Mouse (Mus musculus): Measurements from ENCODE around the gene Zfp553.

Gene Zfp553

GRCm38 (mm10) chr7:127273925-127274789 is 41.3 kb downstream of the Zfp553 start, which contains the start of gene Sephs2:
Gene Sephs2 (minus strand): TSS chr7:127274055.
- DNase-seq: peak; percentile 92

- no peak for DNase-seq
Measured at GRCm38 (mm10) chr7:127276519-127276961, 43.7 kb downstream of the Zfp553 start.

DNA sequence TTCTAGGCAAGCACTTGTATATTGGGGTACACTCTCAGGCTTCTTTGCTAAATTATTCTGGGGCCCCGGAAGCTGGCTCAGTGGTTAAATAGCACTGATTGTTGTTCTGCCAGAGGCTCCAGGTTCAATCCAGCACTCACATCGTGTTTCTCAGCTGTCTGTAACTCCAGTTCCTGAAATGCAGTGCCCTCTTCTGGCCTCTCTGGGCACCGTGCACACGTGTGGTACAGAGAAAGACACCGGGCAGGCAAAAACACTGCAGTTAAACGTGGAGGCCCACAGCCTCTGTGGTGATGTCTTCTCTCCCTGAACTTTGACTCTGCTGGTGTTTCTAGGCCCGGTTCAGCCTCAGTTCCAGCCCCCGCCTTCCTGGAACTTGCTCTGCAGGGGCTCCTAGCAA is 45.5 kb downstream of the Zfp553 start:
- DNase-seq: no peak

GRCm38 (mm10) chr7:127280092-127280491 is 47.2 kb downstream of the Zfp553 start:
- DNase-seq: no peak

DNA sequence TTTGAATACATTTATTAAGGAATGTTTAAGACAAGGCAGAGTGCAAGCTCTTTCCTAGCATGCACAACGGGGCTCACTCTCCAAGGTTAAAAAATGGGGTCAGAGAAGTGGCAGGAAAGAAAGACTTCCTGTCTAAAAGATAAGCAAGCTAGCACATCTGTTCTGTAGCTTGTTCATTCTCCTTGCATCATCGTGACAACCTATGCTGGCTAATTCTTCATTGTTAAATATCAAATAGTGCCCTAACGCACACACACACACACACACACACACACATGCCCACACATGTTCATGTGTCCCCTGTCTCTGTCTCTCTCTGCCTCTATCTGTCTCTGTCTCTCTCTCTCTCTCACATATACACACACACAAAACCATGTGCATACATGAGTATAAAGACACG is 48.3 kb downstream of the Zfp553 start:
- DNase-seq: no peak

DNA sequence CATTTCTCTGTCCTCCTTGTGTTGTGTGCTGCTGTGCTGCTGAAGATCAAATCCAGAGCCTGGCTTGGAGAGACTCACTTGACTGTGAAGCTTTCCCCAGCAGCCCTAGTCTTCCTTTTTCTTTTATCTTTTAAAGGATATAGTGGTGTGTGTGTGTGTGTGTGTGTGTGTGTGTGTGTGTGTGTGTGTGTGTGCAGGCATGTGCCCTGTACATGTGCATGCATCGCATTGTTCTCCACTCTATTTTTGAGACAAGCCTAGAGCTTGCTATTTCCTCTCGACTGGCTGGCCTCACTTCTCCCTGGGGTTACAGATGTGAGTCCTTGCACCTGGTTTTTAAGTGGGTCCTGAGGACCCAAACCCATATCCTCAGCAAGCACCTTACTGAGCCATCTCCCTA is 49.3 kb downstream of the Zfp553 start:
- no peak for DNase-seq

DNA sequence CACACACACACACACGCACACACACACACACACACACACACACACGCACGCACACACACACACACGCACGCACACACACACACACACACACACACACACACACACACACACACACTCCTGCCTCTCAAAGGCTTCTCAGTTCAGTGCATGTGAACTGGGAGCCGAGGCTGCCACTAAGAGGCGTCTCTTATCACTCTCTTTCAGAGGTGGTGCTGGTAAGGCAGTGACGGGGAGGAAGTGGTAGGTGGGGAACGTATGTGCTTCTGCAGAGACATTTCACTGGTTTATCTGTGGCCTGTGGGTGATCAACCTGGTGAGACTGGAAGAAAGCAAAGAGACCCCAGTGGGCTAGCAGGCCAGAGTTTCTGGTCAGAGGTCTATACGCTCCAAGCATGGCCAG is 52.3 kb downstream of the Zfp553 start:
- DNase-seq: no peak

All from right cerebral cortex, postnatal 25 days (tissue).